Mouse (Mus musculus) hindbrain, embryonic 12.5 days (tissue): ENCODE data around the gene Dck. TPM values are rescaled to one million over a fixed set of nuclear protein-coding genes. Genes with fewer than 3 reads are reported as not detected.

Experiments
- polyA plus RNA-seq: library from polyadenylated mRNA; unstranded; fragments of >200 nt; fragmentation: Nextera tagmentation; extraction: Ambion mirVana; gene quantifications from 2 replicates; pipeline ENCODE4 v1.2.1, GENCODE M21; 2016

Dck gene
- polyA plus RNA-seq, 1 experiment from 2014 or later: 90.8 TPM

Other genes with a start within 250 kb of the Dck start
- 0.27 and 0.35 TPM in 2 replicates for gene Jchain, start 237.1 kb upstream of the Dck start, polyA plus RNA-seq
- 60.9 and 62.7 TPM in 2 replicates for gene Utp3, start 210.5 kb upstream of the Dck start, polyA plus RNA-seq
- gene Rufy3, start 200.0 kb upstream of the Dck start, polyA plus RNA-seq: 229 and 258 TPM in 2 replicates
- gene Grsf1, start 88.8 kb upstream of the Dck start, polyA plus RNA-seq: 88.6 and 88.9 TPM in 2 replicates
- 14.7 and 16.2 TPM in 2 replicates for gene Mob1b, start 44.1 kb upstream of the Dck start, polyA plus RNA-seq
- 2.8 and 3.2 TPM in 2 replicates for gene Slc4a4, start 121.8 kb downstream of the Dck start, polyA plus RNA-seq